Mouse (Mus musculus) ZHBTc4 (cell line): ENCODE results near the gene Sprr1b.

Source experiments
- DNase-seq: peaks from one replicate; pipeline ENCODE4 v3.0.0-alpha.2; 2011; ENCODE audit warnings: low read depth, low spot score

Gene Sprr1b

GRCm38 (mm10) chr3:92438689-92439088, at the start of gene Sprr1b:
Sprr1b (minus strand) TSS chr3:92438789.
- no peak for DNase-seq

GRCm38 (mm10) chr3:92486307-92486706, 47.7 kb upstream of the Sprr1b start:
- no peak for DNase-seq

GRCm38 (mm10) chr3:92485863-92486262, 47.3 kb upstream of the Sprr1b start, which contains the start of gene Sprr1a:
Sprr1a (minus strand) TSS chr3:92485895.
- no peak for DNase-seq

- DNase-seq = peak; percentile 28
Measured at GRCm38 (mm10) chr3:92481249-92481648, 42.7 kb upstream of the Sprr1b start.

- no peak for DNase-seq
Measured at GRCm38 (mm10) chr3:92470111-92470510, 31.5 kb upstream of the Sprr1b start.

- no peak for DNase-seq
Measured at GRCm38 (mm10) chr3:92467424-92467823, 28.8 kb upstream of the Sprr1b start.

GRCm38 (mm10) chr3:92466576-92466975, 28.0 kb upstream of the Sprr1b start:
- DNase-seq = no peak

GRCm38 (mm10) chr3:92458620-92459019, 20.0 kb upstream of the Sprr1b start, which contains the start of gene Sprr3:
Sprr3 (minus strand) TSS chr3:92458720.
- no peak for DNase-seq

- no peak for DNase-seq
Measured at GRCm38 (mm10) chr3:92455151-92455550, 16.6 kb upstream of the Sprr1b start.

GRCm38 (mm10) chr3:92440177-92440576, 1.6 kb upstream of the Sprr1b start:
- no peak for DNase-seq

GRCm38 (mm10) chr3:92432282-92432681, 6.3 kb downstream of the Sprr1b start, which contains the start of gene Sprr2k:
Sprr2k (plus strand) TSS chr3:92432582.
- no peak for DNase-seq

- DNase-seq = no peak
Measured at GRCm38 (mm10) chr3:92429323-92429722, 9.3 kb downstream of the Sprr1b start, which contains the start of gene Gm9774. Gm9774 (minus strand) TSS chr3:92429423.

- DNase-seq = no peak
Measured at GRCm38 (mm10) chr3:92417782-92418181, 20.8 kb downstream of the Sprr1b start, which contains the start of gene Sprr2j-ps. Sprr2j-ps (plus strand) TSS chr3:92418082.

GRCm38 (mm10) chr3:92407691-92408090, 30.9 kb downstream of the Sprr1b start, which contains the start of gene Sprr2i:
Sprr2i (plus strand) TSS chr3:92407991.
- no peak for DNase-seq

GRCm38 (mm10) chr3:92394301-92394700, 44.3 kb downstream of the Sprr1b start:
- DNase-seq = no peak
